Mouse (Mus musculus) cerebellum, adult 2 months (tissue): Measurements from ENCODE around the gene Ss18l2.

Source experiments
- CTCF ChIP-seq: fragments of 200-500 bp; IDR thresholded peaks from 2 replicates; pipeline ENCODE4 v1.5.1; 2011; ENCODE audit warnings: low read depth, mild to moderate bottlenecking, control low read depth, low read length, moderate library complexity, borderline replicate concordance; ENCODE audit not compliant: insufficient read depth
- POLR2A ChIP-seq: fragments of 200-500 bp; IDR thresholded peaks from 2 replicates; pipeline ENCODE4 v1.6.1; 2011; ENCODE audit warnings: low read length, control low read depth, borderline replicate concordance; ENCODE audit not compliant: insufficient read depth

- TF ChIP-seq CTCF = no peak
- TF ChIP-seq POLR2A = no peak
These were observed 6.9 kb downstream of the Ss18l2 start for GRCm38 (mm10) chr9:121717048-121717447.
